Mouse (Mus musculus) frontal cortex, adult 2 months (tissue): ENCODE results near the gene Krtap5-2. TPM values are rescaled to one million over a fixed set of nuclear protein-coding genes. Genes with fewer than 3 reads are reported as not detected.
"Not testable (repeated sequence)": the region's sequence is repeated elsewhere in the genome, so short reads cannot be mapped to it uniquely, and the experiment has no call there.

Source experiments
- DNase-seq, 2 experiments: peaks; one replicate each; pipeline ENCODE4 v3.0.0; 2022; ENCODE audit warnings: low spot score in 1 of 2; ENCODE audit errors: extremely low spot score in 1 of 2
- polyA plus RNA-seq: library from polyadenylated mRNA; depleted of rRNA; stranded (reverse); fragments of >200 nt; gene quantifications from 2 replicates; pipeline ENCODE4 v1.2.3, GENCODE M21; 2012; rRNA removed

Krtap5-2 gene
- not detected in 2 replicates for polyA plus RNA-seq

- DNase-seq = not testable (repeated sequence)
Measured at GRCm38 (mm10) chr7:142175905-142176304, at the start of gene Krtap5-2. Krtap5-2 (minus strand) TSS chr7:142176005.

DNA sequence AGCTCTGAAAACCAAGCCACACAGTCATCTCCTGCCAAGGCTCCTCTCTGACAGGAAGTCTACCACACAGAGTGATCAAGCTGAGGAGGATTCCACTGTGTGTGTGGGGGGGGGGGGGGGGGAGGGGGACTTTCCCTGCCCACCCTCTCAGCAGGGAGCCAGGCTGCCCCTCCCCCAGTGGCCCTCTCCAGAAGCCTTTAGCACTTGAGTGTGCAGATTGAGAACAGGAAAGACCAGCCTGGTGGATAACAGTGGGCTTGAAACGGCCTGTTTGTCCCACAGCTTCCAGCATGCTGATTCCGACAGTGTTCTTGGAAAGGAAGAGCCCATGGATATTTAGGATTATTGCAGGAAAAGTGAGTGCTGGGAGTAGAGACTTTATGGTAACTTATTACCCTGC lies 48.7 kb upstream of the Krtap5-2 start:
- no peak for DNase-seq

GRCm38 (mm10) chr7:142212136-142212535 lies 36.3 kb upstream of the Krtap5-2 start:
- not testable (repeated sequence) for DNase-seq

GRCm38 (mm10) chr7:142211559-142211958 lies 35.8 kb upstream of the Krtap5-2 start, which contains the start of gene Gm7579:
Gm7579 (plus strand) TSS chr7:142211859.
- no peak for DNase-seq

- DNase-seq = not testable (repeated sequence)
Measured at GRCm38 (mm10) chr7:142206891-142207290, 31.1 kb upstream of the Krtap5-2 start.

GRCm38 (mm10) chr7:142205488-142205887 lies 29.7 kb upstream of the Krtap5-2 start:
- DNase-seq = no peak

GRCm38 (mm10) chr7:142201064-142201463 lies 25.3 kb upstream of the Krtap5-2 start, which contains the start of gene Krtap5-3:
Krtap5-3 (plus strand) TSS chr7:142201364.
- no peak for DNase-seq

DNA sequence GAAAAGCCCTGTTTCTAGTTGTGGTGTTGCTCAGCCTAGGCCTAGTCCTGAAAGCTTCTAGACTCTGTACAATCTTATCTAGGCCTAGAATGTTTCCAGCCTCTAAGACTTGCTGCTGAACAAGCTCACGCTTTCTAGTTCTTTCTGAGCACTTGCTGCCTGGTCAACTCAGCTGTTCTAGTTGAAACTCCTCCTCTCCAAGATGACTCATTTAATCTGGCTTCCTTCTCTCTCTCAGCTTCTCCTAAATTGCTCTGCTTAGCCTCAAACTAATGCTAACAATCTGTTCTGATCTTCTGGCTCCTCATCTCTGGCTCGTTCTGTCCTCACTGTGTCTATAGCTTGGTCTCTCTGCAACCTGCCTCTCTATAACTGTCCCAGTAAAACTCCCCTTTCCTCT lies 22.9 kb upstream of the Krtap5-2 start:
- DNase-seq = peak in 1 of 2 experiments; percentile 9

GRCm38 (mm10) chr7:142190289-142190688 lies 14.5 kb upstream of the Krtap5-2 start, which contains the start of gene Gm10153:
Gm10153 (minus strand) TSS chr7:142190389.
- no peak for DNase-seq

- DNase-seq = no peak
Measured at GRCm38 (mm10) chr7:142188156-142188555, 12.4 kb upstream of the Krtap5-2 start.

GRCm38 (mm10) chr7:142181021-142181420 lies 5.2 kb upstream of the Krtap5-2 start:
- DNase-seq = no peak

GRCm38 (mm10) chr7:142178685-142179084 lies 2.9 kb upstream of the Krtap5-2 start:
- peak in 1 of 2 experiments; percentile 20 for DNase-seq

GRCm38 (mm10) chr7:142169836-142170235 lies 6.0 kb downstream of the Krtap5-2 start:
- peak in 1 of 2 experiments; percentile 37 for DNase-seq

- not testable (repeated sequence) for DNase-seq
Measured at GRCm38 (mm10) chr7:142165639-142166038, 10.2 kb downstream of the Krtap5-2 start, which contains the start of gene Gm4553. Gm4553 (minus strand) TSS chr7:142165739.

GRCm38 (mm10) chr7:142159366-142159765 lies 16.4 kb downstream of the Krtap5-2 start:
- DNase-seq = no peak

- not testable (repeated sequence) for DNase-seq
Measured at GRCm38 (mm10) chr7:142157013-142157412, 18.8 kb downstream of the Krtap5-2 start, which contains the start of gene Gm29735. Gm29735 (minus strand) TSS chr7:142157113.

GRCm38 (mm10) chr7:142155308-142155707 lies 20.5 kb downstream of the Krtap5-2 start:
- no peak for DNase-seq

DNA sequence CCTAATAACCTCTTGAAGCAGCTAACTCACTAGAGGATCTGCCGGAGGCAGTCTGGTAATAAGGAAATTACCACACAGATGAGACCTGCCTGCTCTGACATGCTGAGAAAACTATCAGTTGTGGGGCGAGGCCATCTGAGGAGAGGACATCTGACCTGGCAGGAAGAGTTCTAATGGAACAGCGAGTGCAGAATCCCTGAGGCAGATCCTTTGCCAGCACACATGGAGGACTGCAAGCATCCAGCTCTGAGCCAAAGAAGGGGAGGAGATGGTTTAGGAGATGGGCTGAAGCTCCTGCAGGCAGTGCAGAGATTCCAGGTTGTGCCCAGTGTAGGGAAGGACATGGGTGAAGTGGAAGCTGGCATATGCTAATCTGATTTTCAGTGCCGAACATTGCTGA lies 23.6 kb downstream of the Krtap5-2 start:
- DNase-seq = no peak

DNA sequence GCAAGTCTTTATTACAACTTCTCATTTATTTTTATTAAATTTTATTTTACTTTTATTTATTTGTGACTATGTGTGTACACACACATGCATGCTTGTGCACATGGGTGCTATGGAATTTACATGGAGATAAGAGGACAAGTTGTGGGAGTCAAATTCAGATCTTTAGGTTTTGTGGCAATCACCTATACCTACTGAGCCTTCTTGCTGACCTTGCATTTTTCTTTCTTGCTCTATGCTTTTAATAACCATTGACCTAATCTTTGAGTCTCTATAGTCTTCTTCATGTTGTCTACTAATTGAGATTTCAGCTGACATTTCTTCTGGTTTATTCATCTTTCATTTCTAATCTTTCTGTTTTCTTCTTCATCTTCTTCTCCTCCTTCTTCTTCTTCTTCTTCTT lies 27.2 kb downstream of the Krtap5-2 start:
- no peak for DNase-seq

DNA sequence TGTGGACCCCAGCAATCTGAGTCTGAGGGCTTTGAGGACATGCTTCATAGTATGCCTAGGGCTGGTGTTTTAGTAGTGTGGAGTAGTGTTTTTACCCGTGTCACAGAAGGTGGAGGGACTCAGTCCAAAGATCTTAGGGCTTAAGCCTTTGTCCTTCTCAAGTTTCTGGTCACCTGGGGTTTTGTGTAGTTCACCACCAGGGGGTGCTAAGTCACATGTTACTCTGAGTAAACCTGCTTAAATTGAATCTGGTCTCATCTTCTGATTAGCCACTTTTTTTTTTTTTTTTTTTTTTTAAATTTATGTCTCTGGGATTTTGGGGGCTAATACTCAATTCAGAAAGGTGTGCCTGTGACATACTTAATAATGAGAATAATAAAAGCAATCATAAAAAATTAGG lies 29.8 kb downstream of the Krtap5-2 start:
- peak in 1 of 2 experiments; percentile 69 for DNase-seq

DNA sequence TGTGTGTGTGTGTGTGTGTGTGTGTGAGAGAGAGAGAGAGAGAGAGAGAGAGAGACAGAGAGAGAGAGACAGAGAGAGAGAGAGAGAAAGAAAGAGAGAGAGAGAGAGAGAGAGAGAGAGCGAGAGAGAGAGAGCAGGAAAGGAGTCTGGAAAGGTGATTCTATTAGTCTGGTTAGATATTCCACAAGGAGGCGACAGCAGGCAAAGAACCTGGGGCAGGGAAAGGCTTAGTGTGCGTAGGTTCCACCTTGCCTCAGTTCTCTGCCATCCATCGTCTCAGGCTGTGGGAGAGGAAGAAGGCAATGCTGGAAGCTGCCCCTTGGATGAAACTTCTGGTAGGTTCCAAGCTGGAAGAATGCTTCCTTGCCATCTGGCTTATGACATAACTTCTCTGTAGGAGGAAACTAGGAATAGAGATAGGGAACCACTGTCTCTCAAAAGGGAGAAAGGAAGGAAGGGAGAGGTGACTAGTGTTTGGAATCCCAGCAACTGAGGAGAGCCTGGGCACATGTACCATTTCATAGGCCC lies 30.3 kb downstream of the Krtap5-2 start:
- peak; percentile 3 to 53 for DNase-seq

- DNase-seq = no peak
Measured at GRCm38 (mm10) chr7:142144507-142144906, 31.3 kb downstream of the Krtap5-2 start, which contains the start of gene Gm45337. Gm45337 (minus strand) TSS chr7:142144607.
